Mouse (Mus musculus): ENCODE data around the gene Akt2. TPM values are rescaled to one million over a fixed set of nuclear protein-coding genes. Genes with fewer than 3 reads are reported as not detected.

Akt2 gene
- 35.8 and 36.4 TPM in 2 replicates for polyA plus RNA-seq (2015; fragmentation: Nextera tagmentation; extraction: Ambion mirVana)

DNA sequence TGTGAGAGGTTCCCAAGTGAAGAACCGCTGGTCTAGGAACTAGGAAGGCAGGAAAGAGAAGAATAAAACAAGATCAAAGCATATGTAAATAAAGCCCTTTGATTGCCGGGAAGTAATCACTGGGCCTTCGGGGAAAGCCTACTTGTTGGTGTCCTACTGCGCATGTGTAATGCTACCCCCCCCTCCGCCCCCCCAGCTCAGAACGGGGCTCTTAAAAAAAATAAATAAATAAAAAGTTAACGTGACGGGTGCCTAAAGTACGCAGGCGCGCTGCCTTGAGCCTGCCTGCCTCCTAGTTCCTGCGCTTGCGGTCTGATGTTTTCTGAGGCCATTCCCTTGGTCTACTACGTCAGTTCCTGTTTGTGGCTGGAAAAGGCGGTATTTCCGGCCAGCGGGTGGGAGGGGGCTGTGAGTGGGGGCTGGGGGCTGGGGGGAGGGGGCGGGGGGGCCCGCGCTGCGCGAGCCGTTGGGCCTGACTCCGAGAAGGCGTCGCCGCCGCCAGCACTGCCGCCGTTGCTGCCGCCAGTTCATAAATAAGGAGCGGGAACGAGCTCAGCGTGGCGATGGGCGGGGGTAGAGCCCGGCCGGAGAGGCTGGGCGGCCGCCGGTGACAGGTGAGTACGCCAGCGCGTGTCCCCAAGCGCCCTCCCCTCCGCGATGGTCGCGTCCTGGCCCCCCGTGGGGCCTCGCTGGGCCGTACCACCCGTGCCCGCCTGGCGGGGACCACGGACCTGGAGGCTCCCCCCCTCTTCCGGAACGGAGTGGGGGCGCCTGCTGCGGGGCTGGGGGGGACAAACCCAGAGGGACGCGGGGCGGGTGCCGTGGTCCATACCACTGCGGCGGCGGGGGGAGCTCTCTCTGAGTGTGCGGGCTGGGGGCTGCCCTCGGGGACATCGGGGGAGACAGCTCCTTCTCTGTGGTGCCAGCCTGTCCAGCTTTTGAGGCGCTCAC is at the start of gene Akt2:
Akt2 (plus strand) TSS at position 287 of the 951 bp plus-strand sequence.
- ATAC-seq, result peak; percentile 86
- peaks cover 11% of the 10 kb centered on the region; the same call in 1 of the 2 replicates for H3K4me1 ChIP-seq (replicated peaks; ENCODE audit: control insufficient read depth, insufficient read depth, low read length)
- H3K9ac ChIP-seq (ENCODE audit: low read depth, low read length), result peak within 1 kb of the TSS; percentile 88
- no peaks in the 10 kb centered on the region for H3K27me3 ChIP-seq (replicated peaks; ENCODE audit: control insufficient read depth, insufficient read depth, low read length)
- TF ChIP-seq CTCF (IDR thresholded peaks at IDR 0.05; ENCODE audit: low read depth), result peak; percentile 35; the same call in 1 of the 2 replicates
- H3K4me3 ChIP-seq (ENCODE audit: low read depth, low read length), result peak within 1 kb of the TSS; percentile 81
- no peaks in the 10 kb centered on the region for H3K9me3 ChIP-seq (ENCODE audit: control insufficient read depth)
- no peaks in the 10 kb centered on the region for H3K36me3 ChIP-seq (ENCODE audit: control insufficient read depth, insufficient read depth)
- peak within 1 kb of the TSS; percentile 97 for H3K27ac ChIP-seq (ENCODE audit: low read depth, low read length)
- H3K4me2 ChIP-seq (replicated peaks; ENCODE audit: low read depth), result peak within 1 kb of the TSS; percentile 81
- WGBS, result under 1% methylated on average over 55 of the region's 71 CpGs

DNA sequence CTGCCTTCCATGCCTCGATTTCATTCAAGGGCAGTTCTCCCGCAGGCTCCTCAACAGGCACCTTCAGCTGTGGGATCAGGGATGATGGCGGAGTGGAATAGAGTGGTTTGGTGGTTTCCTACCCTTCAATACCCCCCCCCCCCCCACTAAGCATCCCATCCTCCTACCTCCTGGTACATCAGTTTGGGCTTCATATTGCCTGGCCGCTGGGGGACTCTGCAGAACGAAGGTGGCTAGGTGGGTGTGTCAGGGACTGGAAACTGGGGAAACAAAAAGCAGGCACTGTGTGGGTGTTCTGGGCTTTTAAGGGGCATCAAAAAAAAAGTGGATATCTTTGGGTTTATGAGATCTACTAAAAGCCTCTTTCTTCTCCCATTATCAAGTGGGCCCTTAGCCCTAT is 49.4 kb upstream of the Akt2 start:
- 0 out of 2 replicates have a peak, but pooled peaks cover 6% of the 10 kb centered on the region for H3K36me3 ChIP-seq (ENCODE audit: control insufficient read depth, insufficient read depth)
- peak overlapping the region; percentile 51 for H3K4me3 ChIP-seq (ENCODE audit: low read depth, low read length)
- H3K4me1 ChIP-seq (replicated peaks; ENCODE audit: control insufficient read depth, insufficient read depth, low read length), result no peaks in the 10 kb centered on the region
- no peaks in the 10 kb centered on the region for H3K27me3 ChIP-seq (replicated peaks; ENCODE audit: control insufficient read depth, insufficient read depth, low read length)
- no peak for TF ChIP-seq CTCF (IDR thresholded peaks at IDR 0.05; ENCODE audit: low read depth)
- peak overlapping the region; percentile 97 for H3K4me2 ChIP-seq (replicated peaks; ENCODE audit: low read depth)
- ATAC-seq, result no peak
- 67% methylated on average over 5 of the region's 5 CpGs for WGBS
- H3K27ac ChIP-seq (ENCODE audit: low read depth, low read length), result no peak overlapping the region
- H3K9me3 ChIP-seq (ENCODE audit: control insufficient read depth), result no peaks in the 10 kb centered on the region
- no peak overlapping the region for H3K9ac ChIP-seq (ENCODE audit: low read depth, low read length)

DNA sequence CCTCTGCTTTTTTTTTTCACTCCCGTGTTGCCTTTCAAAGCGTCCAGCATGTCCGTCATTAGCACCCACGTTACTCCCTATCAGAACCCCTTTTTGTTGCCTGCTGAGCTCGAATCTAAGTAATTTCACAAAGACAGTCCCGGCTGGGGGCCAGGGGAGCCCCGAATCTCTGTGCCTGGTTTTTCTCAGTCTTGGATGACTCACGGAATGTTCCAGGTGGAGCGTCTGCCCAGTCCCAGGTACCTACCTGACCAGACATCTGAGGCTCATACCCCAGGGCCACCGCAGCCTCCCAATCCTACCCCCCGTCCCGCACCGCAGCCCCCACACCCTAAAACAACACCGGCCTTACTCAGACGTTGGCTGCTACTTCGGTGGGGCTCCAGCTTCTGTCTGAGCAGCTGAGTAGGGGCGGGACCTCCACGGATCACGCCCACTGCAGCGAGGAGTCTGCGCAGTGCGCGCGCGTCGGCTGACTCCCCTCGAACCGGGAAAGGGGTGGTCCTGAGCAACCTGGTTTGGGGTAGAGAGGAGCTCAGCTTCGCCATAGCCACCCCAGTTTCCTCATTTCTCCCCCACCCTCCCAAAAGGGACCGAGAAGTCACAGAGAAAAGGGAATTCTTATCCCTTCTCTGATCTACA is 48.8 kb upstream of the Akt2 start:
- TF ChIP-seq CTCF (IDR thresholded peaks at IDR 0.05; ENCODE audit: low read depth), result no peak
- Histone ChIP-seq H3K4me3 (ENCODE audit: low read depth, low read length) (peak overlapping the region; percentile 51), H3K4me1 (replicated peaks; ENCODE audit: control insufficient read depth, insufficient read depth, low read length) (no peaks in the 10 kb centered on the region), H3K27ac (ENCODE audit: low read depth, low read length) (no peak overlapping the region), H3K9me3 (ENCODE audit: control insufficient read depth) (no peaks in the 10 kb centered on the region), H3K27me3 (replicated peaks; ENCODE audit: control insufficient read depth, insufficient read depth, low read length) (no peaks in the 10 kb centered on the region), H3K36me3 (ENCODE audit: control insufficient read depth, insufficient read depth) (0 out of 2 replicates have a peak, but pooled peaks cover 3% of the 10 kb centered on the region), H3K9ac (ENCODE audit: low read depth, low read length) (peak overlapping the region; percentile 58), H3K4me2 (replicated peaks; ENCODE audit: low read depth) (peak overlapping the region; percentile 97)
- WGBS, result under 1% methylated on average over 30 of the region's 30 CpGs
- ATAC-seq, result peak; percentile 75

DNA sequence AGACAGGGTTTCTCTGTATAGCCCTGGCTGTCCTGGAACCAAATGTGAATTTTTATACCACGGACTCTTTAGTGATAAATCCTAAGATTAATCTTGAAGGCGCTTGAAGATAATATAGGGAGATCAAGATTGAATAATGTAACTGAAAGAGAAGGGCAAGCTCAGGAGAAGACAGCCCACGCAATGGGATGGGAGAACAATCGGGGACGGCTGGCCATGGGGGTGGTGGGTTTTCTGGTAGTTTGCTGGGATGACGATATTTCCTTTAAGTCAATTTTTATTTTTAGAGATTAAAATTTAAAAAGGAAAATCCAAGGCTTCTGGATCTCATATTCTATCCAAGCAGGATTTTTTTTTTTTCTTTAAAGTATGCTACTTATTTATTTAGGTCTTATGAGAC is 48.3 kb upstream of the Akt2 start:
- H3K36me3 ChIP-seq (ENCODE audit: control insufficient read depth, insufficient read depth), result no peaks in the 10 kb centered on the region
- H3K4me3 ChIP-seq (ENCODE audit: low read depth, low read length), result peak overlapping the region; percentile 51
- no peaks in the 10 kb centered on the region for H3K27me3 ChIP-seq (replicated peaks; ENCODE audit: control insufficient read depth, insufficient read depth, low read length)
- peak overlapping the region; percentile 58 for H3K9ac ChIP-seq (ENCODE audit: low read depth, low read length)
- TF ChIP-seq CTCF (IDR thresholded peaks at IDR 0.05; ENCODE audit: low read depth), result no peak
- ATAC-seq, result no peak
- WGBS, result 37% methylated on average over 6 of the region's 6 CpGs
- H3K4me1 ChIP-seq (replicated peaks; ENCODE audit: control insufficient read depth, insufficient read depth, low read length), result no peaks in the 10 kb centered on the region
- H3K4me2 ChIP-seq (replicated peaks; ENCODE audit: low read depth), result peak overlapping the region; percentile 97
- no peaks in the 10 kb centered on the region for H3K9me3 ChIP-seq (ENCODE audit: control insufficient read depth)
- no peak overlapping the region for H3K27ac ChIP-seq (ENCODE audit: low read depth, low read length)

DNA sequence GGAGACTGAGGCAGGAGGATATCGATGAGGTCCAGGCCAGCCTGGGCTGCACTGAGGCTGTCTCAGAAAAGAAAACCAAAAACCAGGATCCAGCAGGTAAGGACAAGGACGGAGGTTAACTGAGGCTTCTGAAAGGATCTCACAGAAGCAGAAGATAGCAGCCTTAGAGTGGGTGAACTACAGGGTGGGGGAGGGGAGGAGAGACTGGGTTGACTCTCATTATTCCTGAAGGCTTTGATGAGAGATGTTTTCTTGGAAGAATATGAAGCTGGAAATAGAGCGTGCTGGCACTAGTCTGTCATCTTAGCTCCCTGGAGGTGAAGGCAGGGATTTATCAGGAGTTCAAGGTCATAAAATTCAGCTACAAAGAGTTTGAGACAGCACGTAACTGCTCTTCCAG is 47.5 kb upstream of the Akt2 start:
- Histone ChIP-seq H3K27ac (ENCODE audit: low read depth, low read length) (no peak overlapping the region), H3K36me3 (ENCODE audit: control insufficient read depth, insufficient read depth) (no peaks in the 10 kb centered on the region), H3K4me3 (ENCODE audit: low read depth, low read length) (no peak overlapping the region), H3K27me3 (replicated peaks; ENCODE audit: control insufficient read depth, insufficient read depth, low read length) (no peaks in the 10 kb centered on the region), H3K9ac (ENCODE audit: low read depth, low read length) (no peak overlapping the region), H3K9me3 (ENCODE audit: control insufficient read depth) (no peaks in the 10 kb centered on the region), H3K4me1 (replicated peaks; ENCODE audit: control insufficient read depth, insufficient read depth, low read length) (no peaks in the 10 kb centered on the region), H3K4me2 (replicated peaks; ENCODE audit: low read depth) (no peak overlapping the region)
- no peak for TF ChIP-seq CTCF (IDR thresholded peaks at IDR 0.05; ENCODE audit: low read depth)
- WGBS, result 80% methylated on average over 4 of the region's 4 CpGs
- ATAC-seq, result no peak

DNA sequence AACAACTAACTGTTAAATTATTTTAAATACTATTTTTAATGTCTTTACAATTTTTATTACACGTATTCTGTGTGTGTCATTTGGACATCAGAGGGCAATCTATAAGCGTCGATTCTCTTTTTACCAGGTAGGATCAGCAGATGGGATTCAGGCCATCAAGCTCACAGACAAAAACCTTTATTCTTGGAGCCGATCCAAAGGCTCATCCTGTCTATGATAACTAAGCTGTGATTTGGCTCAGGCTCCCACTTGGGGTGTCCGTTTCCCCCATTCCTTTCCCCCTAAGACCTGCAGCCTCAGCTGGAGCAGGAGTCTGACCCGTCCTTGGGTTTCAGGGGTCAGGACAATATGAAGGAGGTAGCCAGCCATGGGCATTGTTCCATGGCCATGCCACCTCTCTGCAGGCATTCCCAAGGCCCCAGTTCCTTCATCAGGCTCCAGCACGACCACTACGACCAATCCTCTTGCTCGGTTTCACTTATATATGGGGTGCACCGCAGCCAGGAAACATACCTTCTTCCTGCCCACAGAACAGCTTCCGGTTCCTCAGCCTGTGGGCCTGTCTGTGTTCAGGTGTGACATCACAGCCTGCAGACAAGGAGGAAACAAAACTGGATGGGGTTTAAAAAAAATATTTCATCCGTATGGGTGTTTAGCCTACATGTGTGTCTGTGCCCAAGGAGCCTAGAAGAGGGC is 46.5 kb upstream of the Akt2 start:
- H3K4me3 ChIP-seq (ENCODE audit: low read depth, low read length), result no peak overlapping the region
- H3K9ac ChIP-seq (ENCODE audit: low read depth, low read length), result no peak overlapping the region
- no peaks in the 10 kb centered on the region for H3K36me3 ChIP-seq (ENCODE audit: control insufficient read depth, insufficient read depth)
- WGBS, result 80% methylated on average over 12 of the region's 12 CpGs
- TF ChIP-seq CTCF (IDR thresholded peaks at IDR 0.05; ENCODE audit: low read depth), result no peak
- no peaks in the 10 kb centered on the region for H3K4me1 ChIP-seq (replicated peaks; ENCODE audit: control insufficient read depth, insufficient read depth, low read length)
- no peaks in the 10 kb centered on the region for H3K27me3 ChIP-seq (replicated peaks; ENCODE audit: control insufficient read depth, insufficient read depth, low read length)
- no peak overlapping the region for H3K4me2 ChIP-seq (replicated peaks; ENCODE audit: low read depth)
- no peaks in the 10 kb centered on the region for H3K9me3 ChIP-seq (ENCODE audit: control insufficient read depth)
- no peak overlapping the region for H3K27ac ChIP-seq (ENCODE audit: low read depth, low read length)
- ATAC-seq, result no peak

Data from intestine, postnatal 0 days (tissue).